Mouse (Mus musculus): ENCODE results near the gene 1810046K07Rik.

1810046K07Rik gene

GRCm38 (mm10) chr9:51328731-51329130 lies at the start of gene 1810046K07Rik:
Gene 1810046K07Rik, minus strand, starts transcription at chr9:51328917.
- no peak for DNase-seq

DNA sequence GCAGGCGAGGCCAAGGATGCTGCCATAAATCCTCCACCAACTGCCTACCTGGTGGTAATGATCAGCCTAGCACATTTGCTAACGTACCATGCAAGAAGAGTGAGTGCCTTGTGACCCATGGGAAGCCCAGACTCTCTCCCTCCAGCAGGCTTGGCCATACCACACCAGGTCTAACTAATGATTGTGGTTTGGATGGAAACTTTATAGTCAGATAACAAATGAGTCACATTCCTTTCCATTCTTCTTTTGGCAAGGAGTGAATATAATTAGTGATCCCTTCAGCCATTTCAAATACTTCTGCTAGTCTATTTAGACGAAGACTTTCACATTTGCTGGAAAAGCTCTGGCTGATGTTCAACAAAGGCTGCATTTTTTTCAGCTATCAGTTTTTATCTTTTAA lies 40.8 kb upstream of the 1810046K07Rik start:
- DNase-seq: no peak

- DNase-seq: no peak
Measured at GRCm38 (mm10) chr9:51367124-51367523, 38.4 kb upstream of the 1810046K07Rik start.

DNA sequence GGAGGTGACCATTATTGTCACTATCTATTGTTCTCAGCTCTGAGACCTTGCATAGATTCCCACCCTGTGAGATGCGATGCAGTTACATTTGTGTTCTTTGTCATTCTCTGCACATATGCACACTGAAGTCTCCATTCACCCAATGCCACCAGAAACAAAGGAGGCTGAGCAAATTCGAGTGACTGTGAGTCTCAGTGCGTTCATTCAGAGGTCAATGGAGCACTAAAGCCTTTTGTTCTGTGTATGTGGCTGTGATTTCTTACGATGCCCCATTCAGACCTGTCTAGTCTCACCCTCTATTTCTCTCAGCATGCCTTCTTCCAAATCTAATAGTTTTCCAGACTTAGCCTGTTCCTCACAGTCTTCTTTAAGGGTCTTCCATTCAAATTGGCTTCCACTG lies 35.3 kb upstream of the 1810046K07Rik start:
- no peak for DNase-seq

GRCm38 (mm10) chr9:51353511-51353910 lies 24.8 kb upstream of the 1810046K07Rik start:
- DNase-seq: no peak

DNA sequence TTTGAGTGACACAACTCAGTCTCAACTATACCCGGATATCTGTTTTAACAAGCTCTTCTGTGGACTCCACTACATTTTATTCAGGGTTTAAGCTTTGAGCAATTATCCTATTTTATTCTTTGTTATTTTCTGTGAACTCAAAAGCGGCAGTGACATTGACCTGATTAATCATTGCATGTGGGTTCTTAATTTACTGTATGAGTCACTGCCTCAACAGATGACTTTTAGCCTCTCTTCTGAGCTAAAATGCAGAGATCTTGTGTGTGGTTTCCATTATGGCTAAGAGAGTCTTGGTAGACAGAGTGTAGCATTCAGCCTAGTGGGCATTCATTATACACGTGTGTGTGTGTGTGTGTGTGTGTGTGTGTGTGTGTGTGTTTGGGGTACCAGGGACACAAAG lies 24.2 kb upstream of the 1810046K07Rik start:
- DNase-seq: no peak

DNA sequence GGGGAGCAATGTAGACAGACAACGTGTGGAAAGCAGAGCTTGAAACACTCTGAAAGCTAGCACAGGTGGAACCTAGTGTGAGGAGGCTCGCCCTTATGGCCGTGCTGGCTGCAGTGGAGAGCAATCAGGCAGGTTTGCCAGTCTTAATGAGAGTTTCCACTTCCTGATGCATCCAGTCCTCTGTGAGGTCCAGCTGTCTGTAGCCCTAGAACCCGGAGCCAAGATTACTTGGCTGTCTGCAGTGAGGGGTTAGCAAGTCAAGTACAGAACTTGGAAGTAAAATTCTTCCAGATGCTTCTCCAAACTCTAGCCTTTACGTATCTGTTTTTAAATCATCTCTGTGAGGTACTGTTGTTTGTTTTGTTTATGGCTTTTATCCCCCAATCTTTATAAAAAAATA lies 20.7 kb upstream of the 1810046K07Rik start:
- no peak for DNase-seq

DNA sequence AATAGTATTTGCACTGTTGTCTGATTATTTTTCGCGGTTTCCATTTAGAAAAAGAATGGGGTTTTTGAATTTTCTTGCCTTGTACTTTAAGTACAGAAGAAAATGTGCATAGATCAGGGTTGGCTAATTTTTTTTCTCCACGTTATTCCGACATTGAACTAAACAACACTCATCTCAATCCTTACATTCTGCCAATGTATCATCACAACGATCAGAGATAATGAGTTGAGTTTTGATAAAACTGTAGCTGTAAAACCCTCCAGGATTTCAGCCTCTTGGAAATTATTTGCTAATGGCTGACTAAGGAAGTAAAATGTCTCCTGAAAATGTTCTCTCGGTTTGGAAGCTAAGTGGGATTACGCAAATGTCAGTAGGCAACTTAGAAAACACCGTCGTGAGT lies 17.1 kb upstream of the 1810046K07Rik start:
- no peak for DNase-seq

DNA sequence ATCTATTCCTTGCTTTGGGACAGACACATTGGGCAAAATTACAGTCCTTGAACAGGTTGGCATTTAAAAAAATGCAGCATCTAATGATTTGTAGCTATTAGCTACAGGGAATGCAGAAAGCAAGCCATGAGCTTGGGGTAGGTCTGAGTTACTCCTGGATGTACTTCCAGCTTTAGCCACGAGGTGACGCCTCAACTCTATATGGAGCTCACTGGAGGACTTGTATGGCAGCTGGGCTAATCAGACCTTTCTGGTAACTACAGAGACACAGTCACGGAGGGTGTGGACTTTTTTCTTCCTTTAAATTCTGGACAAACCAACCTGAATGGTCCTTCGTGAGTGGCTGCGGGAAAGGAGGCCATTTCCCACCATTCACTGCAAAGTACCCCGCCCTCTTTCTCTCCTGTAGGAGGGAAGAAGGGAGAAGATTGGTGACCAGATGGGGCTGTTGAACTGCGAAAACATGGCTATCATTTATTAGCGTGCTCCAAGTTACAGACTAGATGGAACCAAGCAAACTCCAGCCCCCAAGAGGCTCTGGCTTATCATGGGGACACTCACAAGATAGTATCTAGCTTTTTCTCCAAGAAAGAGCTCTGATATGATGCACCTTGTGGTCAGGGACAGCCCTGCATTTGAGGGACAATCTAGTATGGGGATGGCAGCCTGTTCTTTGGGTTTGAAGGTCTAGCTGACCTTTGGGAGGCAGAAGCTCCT lies 6.7 kb upstream of the 1810046K07Rik start:
- peak; percentile 80 for DNase-seq

DNA sequence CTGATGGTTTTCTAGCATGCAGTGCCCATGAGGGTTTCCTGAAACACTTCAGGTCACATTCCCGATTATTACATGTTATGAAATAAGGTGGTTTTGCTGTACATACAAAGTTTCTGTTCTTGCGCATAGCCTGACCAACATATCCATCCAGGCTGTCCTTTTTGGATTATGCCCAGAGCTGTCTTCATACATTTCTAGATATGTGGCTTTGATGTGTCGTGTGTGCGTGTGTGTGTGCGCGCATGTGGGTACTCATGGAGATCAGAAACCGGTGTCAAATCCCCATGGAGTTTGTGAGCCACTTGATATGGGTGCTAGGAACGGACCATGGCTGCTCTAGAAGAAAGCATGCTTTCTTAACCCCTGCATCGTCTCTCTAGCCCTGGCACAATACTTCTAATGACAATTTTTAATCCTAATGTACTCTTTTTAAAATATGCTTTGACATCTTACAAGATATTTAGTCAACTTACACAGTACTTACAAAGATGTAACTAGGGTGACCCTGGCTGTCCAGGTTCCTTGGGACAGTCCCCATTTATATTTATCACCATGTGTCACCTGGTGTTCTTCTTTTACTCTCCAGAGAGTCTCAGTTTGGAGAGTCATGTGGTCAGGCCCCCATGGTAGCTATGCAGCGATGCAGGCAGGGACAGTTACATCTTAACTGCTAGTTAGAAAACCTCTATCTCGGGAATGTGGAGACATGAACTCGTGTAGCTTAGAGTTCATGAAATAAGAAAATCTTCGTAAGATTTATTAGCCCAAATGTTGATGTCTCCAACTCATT lies 2.9 kb upstream of the 1810046K07Rik start:
- DNase-seq: no peak

- DNase-seq: no peak
Measured at GRCm38 (mm10) chr9:51327555-51327903, 1.2 kb downstream of the 1810046K07Rik start.

GRCm38 (mm10) chr9:51326619-51327554 lies 1.8 kb downstream of the 1810046K07Rik start:
- no peak for DNase-seq

GRCm38 (mm10) chr9:51324406-51325065 lies 4.2 kb downstream of the 1810046K07Rik start:
- DNase-seq: no peak

GRCm38 (mm10) chr9:51320096-51320495 lies 8.6 kb downstream of the 1810046K07Rik start:
- DNase-seq: no peak

DNA sequence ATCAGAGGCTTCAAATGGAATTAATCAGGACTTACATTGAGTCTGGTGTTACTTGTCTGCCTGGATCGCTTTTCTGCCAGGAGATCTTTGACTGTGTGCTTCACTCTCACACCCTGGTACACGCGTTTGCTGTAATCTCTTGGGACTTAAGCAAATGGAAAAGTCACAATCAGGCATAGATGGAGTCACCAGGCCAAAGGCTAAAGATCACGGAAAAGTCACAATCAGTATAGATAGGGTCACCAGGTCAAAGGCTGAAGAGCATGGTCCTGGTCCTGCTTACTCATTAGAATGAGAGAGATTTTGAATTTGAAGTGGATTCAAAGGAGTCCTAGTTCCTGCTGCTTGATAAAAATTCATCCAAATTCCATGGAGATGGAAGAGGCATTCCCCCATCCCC lies 10.5 kb downstream of the 1810046K07Rik start:
- DNase-seq: no peak

DNA sequence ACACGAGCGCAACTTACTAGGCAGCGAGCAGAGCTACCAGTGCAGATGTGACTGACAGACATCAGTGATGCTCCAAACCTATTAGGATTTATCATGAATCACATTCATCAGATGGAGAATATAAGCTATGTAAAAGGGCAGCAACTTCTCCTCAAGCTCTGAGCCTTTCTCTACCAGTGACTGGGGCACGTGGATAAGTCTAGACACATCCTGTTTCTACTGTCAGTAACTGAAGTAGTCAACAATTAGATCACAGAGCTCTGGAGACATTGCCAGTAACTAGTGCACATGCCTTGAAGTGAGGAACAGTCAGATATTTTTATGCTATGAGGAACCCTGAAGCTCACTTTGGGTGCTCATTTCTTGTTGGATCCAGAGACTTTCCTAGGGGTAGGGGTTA lies 11.4 kb downstream of the 1810046K07Rik start:
- DNase-seq: no peak

- no peak for DNase-seq
Measured at GRCm38 (mm10) chr9:51315402-51316063, 13.2 kb downstream of the 1810046K07Rik start.

- DNase-seq: no peak
Measured at GRCm38 (mm10) chr9:51312554-51313317, 16.0 kb downstream of the 1810046K07Rik start.

DNA sequence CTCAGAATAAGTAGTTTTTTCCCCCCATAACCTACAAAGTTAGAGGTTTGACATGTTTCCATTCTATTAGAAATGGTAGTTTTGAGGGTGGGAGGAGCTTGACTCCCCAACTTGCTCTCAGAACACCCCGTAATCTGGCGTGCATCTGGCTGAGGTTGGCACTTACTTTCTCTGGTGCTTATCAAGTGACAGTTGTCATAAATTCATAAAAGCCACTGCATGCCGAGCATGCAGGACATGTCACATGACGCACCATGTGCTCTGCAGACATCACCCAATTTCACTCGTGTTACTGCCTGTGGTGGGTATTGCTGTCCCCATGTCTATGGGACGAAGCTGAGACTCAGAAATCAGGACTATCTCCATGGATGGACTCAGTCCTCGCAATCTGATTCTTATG lies 18.2 kb downstream of the 1810046K07Rik start:
- no peak for DNase-seq

DNA sequence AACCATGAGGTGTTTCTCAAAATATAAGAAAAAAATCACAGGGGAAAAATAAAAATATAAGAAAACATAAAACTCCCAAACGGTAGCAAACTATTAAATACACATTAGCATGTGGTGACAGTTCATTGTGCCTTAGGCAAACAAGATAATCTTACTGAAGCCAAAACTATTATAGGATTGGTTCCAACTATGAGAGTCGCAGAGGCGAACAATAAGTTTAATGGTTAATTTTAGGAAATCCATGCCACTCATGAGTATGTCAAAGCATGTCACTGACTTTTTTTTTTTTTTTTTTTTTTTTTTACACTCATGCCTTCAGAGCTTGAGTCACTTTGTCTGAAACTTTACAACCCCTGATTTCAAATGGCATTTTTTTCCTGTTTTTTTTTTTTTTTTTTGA lies 22.4 kb downstream of the 1810046K07Rik start:
- no peak for DNase-seq

DNA sequence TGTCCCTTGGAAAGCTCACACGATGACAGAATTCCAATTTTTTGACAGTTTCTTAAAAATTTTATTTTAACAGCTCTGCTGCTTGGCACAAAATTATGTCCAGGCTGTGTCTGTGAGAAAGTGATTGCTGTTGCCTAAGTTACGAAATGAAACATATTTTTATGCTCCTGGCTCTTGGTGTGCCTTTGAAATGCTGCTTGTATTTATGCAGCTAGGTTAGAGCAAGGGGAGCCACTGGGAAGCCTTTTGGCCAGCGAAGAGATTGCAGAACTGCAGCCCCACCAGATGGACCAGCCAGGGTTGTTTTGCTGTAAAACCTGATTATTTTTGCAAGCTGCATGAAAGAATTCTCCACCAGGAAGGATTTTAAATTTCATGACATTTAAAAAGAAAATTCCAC lies 23.6 kb downstream of the 1810046K07Rik start:
- peak; percentile 43 for DNase-seq
